Mouse (Mus musculus): Measurements from ENCODE around the gene Gm21969.

The Gm21969 gene

DNA sequence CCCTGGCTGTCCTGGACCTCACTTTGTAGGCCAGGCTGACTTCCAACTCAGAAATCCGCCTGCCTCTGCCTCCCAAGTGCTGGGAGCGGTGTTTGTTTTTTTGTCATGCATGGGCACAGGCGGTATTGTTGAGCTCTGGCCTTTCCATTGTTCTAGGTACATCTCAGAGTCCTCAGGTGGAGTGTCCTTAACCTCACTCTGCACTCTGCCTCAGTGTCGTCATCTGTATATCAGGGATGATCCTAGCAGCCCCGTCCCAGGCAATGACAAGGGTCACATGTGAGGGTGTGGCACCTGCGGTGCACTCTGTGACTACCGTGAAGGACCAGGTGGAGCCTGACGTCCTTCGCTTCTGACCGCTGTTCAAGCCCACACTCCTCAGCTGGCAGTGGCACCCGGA, 24.4 kb downstream of the Gm21969 start:
- H3K36me3 ChIP-seq (ENCODE audit: insufficient read depth, low read length) = peaks cover 22% of the 10 kb centered on the region
- TF ChIP-seq POU5F1 (IDR thresholded peaks at IDR 0.05; ENCODE audit: borderline replicate concordance, low read length) (peak; percentile 41; the same call in 1 of the 2 replicates), CTCF (conservative IDR thresholded peaks at IDR 0.05; ENCODE audit: low read length) (no peak)
- H3K27me3 ChIP-seq (ENCODE audit: insufficient read depth, low read length) = no peaks in the 10 kb centered on the region
- H3K4me1 ChIP-seq (replicated peaks; ENCODE audit: low read depth, low read length) = peaks cover 79% of the 10 kb centered on the region
- H3K9me3 ChIP-seq (ENCODE audit: low read length) = no peaks in the 10 kb centered on the region
- H3K4me3 ChIP-seq (replicated peaks; ENCODE audit: low read length) = 0 out of 2 replicates have a peak overlapping the region, but pooled peaks have one; percentile 23

DNA sequence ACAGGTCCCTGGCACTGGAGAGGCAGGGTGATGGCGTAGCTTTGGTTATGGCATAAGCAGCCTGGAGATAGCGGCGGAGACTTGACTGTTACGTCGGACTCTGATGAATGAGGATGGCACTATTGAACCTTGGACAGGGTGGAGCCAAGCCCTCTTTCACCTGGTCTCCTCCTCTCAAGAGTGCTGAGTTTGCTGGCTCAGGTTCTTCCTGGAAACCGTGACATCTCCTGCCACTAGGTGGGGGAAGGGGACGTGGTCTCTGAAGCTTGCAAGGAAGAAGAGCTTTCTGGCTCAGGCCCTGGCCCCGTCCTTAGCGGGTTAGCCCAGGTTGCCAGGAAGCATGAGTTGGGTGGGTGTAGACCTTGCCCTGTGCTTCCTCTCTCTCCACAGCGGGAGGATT, 27.2 kb downstream of the Gm21969 start:
- peak; percentile 13; the same call in 1 of the 2 replicates for TF ChIP-seq CTCF (conservative IDR thresholded peaks at IDR 0.05; ENCODE audit: low read length)
- TF ChIP-seq NANOG (IDR thresholded peaks at IDR 0.05; ENCODE audit: borderline replicate concordance, low read length) = no peak
- no peaks in the 10 kb centered on the region for H3K27me3 ChIP-seq (ENCODE audit: insufficient read depth, low read length)
- no peaks in the 10 kb centered on the region for H3K9me3 ChIP-seq (ENCODE audit: low read length)
- H3K4me1 ChIP-seq (replicated peaks; ENCODE audit: low read depth, low read length) = peaks cover 63% of the 10 kb centered on the region
- 0 out of 2 replicates have a peak overlapping the region, but pooled peaks have one; percentile 26 for H3K4me3 ChIP-seq (replicated peaks; ENCODE audit: low read length)
- H3K36me3 ChIP-seq (ENCODE audit: insufficient read depth, low read length) = peaks cover 42% of the 10 kb centered on the region

DNA sequence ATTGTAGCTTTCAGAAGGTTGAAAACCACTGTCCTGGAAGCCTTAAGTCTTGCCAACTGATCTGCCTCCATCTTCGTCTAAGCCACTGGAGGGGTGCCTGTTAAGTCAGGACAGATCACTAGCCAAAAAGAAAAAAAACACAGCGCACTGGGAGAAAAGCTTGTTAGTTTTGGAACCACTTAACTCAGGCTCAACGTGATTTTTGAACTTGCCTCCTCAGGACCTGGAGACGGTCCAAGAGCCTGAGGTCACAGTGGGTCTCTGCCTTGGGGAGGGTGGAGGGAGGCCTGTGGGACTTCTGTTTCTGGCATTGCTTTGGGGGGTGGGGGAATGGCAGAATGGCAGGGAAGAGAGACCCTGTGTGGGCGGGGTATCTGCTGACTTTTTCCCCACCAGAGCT, 28.2 kb downstream of the Gm21969 start:
- Histone ChIP-seq H3K4me1 (replicated peaks; ENCODE audit: low read depth, low read length) (peaks cover 57% of the 10 kb centered on the region), H3K36me3 (ENCODE audit: insufficient read depth, low read length) (peaks cover 42% of the 10 kb centered on the region), H3K27me3 (ENCODE audit: insufficient read depth, low read length) (no peaks in the 10 kb centered on the region), H3K9me3 (ENCODE audit: low read length) (no peaks in the 10 kb centered on the region), H3K4me3 (replicated peaks; ENCODE audit: low read length) (no peak overlapping the region)
- TF ChIP-seq NANOG (IDR thresholded peaks at IDR 0.05; ENCODE audit: borderline replicate concordance, low read length) (no peak), CTCF (conservative IDR thresholded peaks at IDR 0.05; ENCODE audit: low read length) (no peak), POU5F1 (IDR thresholded peaks at IDR 0.05; ENCODE audit: borderline replicate concordance, low read length) (no peak)

DNA sequence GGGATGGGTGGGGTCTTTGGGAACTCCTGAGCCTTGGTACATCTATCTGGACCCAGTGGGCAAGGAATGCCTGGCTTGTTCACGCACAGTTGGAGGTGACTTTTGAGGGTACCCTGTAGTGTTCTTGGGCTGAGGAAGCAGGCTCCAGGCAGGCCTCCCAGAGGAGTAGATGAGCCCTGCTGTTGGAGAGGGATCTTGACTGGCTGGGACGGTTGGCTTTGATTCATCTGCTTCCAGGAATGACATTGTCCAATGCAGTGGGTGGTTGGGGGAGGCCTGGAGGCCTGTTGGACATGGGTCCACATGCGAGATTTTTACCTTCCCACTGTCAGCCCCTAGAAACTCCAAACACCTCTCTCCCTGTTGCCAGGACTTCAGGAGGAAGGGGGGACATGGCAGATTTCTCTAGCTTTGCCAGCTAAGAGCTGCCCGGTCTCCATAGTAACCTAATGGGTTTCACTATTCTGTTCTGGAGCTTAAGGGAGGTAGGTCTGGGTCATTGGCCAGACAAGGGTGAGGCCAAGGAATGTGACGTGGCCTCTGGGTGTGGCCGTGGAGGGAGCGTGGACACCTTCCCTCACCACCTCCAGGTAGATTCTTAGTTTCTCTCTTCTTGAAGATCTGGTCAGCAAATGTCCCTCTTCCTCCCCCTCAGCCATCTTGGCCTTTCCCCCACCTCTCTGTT, 28.7 kb downstream of the Gm21969 start:
- no peak for TF ChIP-seq POU5F1 (IDR thresholded peaks at IDR 0.05; ENCODE audit: borderline replicate concordance, low read length)
- TF ChIP-seq NANOG (IDR thresholded peaks at IDR 0.05; ENCODE audit: borderline replicate concordance, low read length) = no peak
- TF ChIP-seq CTCF (conservative IDR thresholded peaks at IDR 0.05; ENCODE audit: low read length) = no peak

DNA sequence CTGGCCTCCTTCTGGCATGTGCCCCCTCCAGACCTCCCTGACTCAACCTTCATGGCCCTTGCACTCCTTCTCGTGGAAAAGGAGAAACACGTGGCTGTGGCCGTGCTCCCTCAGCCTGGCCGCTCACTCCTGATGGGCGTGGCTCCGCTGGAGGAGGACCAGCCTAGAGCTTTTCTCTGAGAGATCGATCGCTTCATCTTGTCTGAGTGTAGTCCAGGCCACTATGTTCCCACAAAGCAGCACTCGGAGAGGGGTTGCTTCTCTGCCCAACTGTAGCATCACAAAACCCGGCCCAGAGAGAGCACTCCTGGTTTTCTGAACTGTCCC, 29.2 kb downstream of the Gm21969 start:
- Histone ChIP-seq H3K4me3 (replicated peaks; ENCODE audit: low read length) (no peak overlapping the region), H3K9me3 (ENCODE audit: low read length) (no peaks in the 10 kb centered on the region), H3K36me3 (ENCODE audit: insufficient read depth, low read length) (peaks cover 51% of the 10 kb centered on the region), H3K27me3 (ENCODE audit: insufficient read depth, low read length) (no peaks in the 10 kb centered on the region), H3K4me1 (replicated peaks; ENCODE audit: low read depth, low read length) (peaks cover 54% of the 10 kb centered on the region)
- TF ChIP-seq NANOG (IDR thresholded peaks at IDR 0.05; ENCODE audit: borderline replicate concordance, low read length) (no peak), CTCF (conservative IDR thresholded peaks at IDR 0.05; ENCODE audit: low read length) (no peak), POU5F1 (IDR thresholded peaks at IDR 0.05; ENCODE audit: borderline replicate concordance, low read length) (no peak)

More for the DNA sequence above, 28.7 kb downstream of the Gm21969 start:
- no peak overlapping the region for H3K4me3 ChIP-seq (replicated peaks; ENCODE audit: low read length)
- H3K36me3 ChIP-seq (ENCODE audit: insufficient read depth, low read length) = peaks cover 46% of the 10 kb centered on the region
- no peaks in the 10 kb centered on the region for H3K27me3 ChIP-seq (ENCODE audit: insufficient read depth, low read length)
- no peaks in the 10 kb centered on the region for H3K9me3 ChIP-seq (ENCODE audit: low read length)
- H3K4me1 ChIP-seq (replicated peaks; ENCODE audit: low read depth, low read length) = peaks cover 55% of the 10 kb centered on the region

DNA sequence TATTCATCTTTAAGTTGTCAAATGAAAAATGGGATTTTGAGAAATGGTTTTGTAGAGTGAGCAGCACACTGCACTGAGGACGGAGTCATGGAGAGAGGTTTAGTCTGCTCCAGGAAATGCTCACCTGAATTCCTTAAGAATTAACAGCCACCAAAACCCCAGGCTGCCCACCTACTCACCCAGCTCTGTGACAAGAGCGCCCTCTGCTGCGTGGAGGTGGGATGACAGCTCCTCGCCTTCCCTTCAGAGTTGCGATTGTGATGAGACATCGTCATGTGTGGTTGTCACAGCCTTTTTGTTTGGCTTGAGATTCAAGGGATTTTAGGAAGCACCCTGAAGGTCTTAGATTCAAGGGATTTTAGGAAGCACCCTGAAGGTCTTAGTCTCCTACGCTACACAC, 33.4 kb downstream of the Gm21969 start:
- H3K4me3 ChIP-seq (replicated peaks; ENCODE audit: low read length) = no peak overlapping the region
- H3K36me3 ChIP-seq (ENCODE audit: insufficient read depth, low read length) = peaks cover 57% of the 10 kb centered on the region
- H3K27me3 ChIP-seq (ENCODE audit: insufficient read depth, low read length) = peaks cover 7% of the 10 kb centered on the region; the same call in 1 of the 2 replicates
- H3K9me3 ChIP-seq (ENCODE audit: low read length) = no peaks in the 10 kb centered on the region
- peaks cover 55% of the 10 kb centered on the region for H3K4me1 ChIP-seq (replicated peaks; ENCODE audit: low read depth, low read length)
- no peak for TF ChIP-seq NANOG (IDR thresholded peaks at IDR 0.05; ENCODE audit: borderline replicate concordance, low read length)
- peak; percentile 97 for TF ChIP-seq CTCF (conservative IDR thresholded peaks at IDR 0.05; ENCODE audit: low read length)

DNA sequence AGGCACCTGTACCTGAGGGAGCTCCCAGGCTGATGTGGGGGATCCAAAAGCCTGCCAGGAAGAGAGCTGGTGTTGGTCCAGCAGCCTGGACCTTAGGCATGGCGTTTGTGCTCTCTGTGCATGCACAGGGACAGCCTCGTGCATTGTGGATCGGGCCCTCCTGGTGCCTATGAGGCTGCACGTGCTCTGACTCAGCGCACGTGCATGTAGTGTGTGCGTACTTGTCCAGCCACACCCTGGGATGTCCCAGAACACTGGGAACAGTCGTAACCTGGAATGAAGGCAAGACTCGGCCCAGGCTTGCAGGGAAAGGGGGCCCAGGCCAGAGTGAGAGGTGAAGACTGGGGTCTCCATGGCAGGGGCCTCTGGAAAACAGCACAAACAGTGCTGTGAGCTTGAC, 34.9 kb downstream of the Gm21969 start:
- H3K4me1 ChIP-seq (replicated peaks; ENCODE audit: low read depth, low read length) = peaks cover 58% of the 10 kb centered on the region

DNA sequence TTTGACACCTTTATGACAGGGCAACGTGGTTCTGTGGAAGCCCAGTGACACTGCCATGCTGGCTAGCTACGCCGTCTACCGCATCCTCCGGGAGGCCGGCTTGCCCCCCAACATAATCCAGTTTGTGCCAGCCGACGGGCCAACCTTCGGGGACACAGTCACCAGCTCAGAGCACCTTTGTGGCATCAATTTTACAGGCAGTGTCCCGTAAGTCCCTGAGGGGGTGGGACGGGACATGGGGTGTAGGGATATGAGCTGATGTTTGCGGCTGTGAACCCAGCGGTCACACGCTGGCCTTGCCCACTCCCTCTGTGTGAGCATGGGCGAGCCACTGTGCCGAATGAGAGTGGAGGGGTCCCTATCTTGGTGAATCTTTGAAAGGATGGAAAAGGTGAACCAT, 35.4 kb downstream of the Gm21969 start:
- Histone ChIP-seq H3K4me1 (replicated peaks; ENCODE audit: low read depth, low read length) (peaks cover 59% of the 10 kb centered on the region), H3K27me3 (ENCODE audit: insufficient read depth, low read length) (peaks cover 17% of the 10 kb centered on the region), H3K9me3 (ENCODE audit: low read length) (no peaks in the 10 kb centered on the region), H3K36me3 (ENCODE audit: insufficient read depth, low read length) (peaks cover 65% of the 10 kb centered on the region), H3K4me3 (replicated peaks; ENCODE audit: low read length) (no peak overlapping the region)
- TF ChIP-seq POU5F1 (IDR thresholded peaks at IDR 0.05; ENCODE audit: borderline replicate concordance, low read length) = no peak
- no peak for TF ChIP-seq CTCF (conservative IDR thresholded peaks at IDR 0.05; ENCODE audit: low read length)
- no peak for TF ChIP-seq NANOG (IDR thresholded peaks at IDR 0.05; ENCODE audit: borderline replicate concordance, low read length)

More for the DNA sequence above, 34.9 kb downstream of the Gm21969 start:
- Histone ChIP-seq H3K9me3 (ENCODE audit: low read length) (no peaks in the 10 kb centered on the region), H3K4me3 (replicated peaks; ENCODE audit: low read length) (no peak overlapping the region), H3K27me3 (ENCODE audit: insufficient read depth, low read length) (peaks cover 16% of the 10 kb centered on the region), H3K36me3 (ENCODE audit: insufficient read depth, low read length) (peaks cover 64% of the 10 kb centered on the region)
- TF ChIP-seq CTCF (conservative IDR thresholded peaks at IDR 0.05; ENCODE audit: low read length) (no peak), POU5F1 (IDR thresholded peaks at IDR 0.05; ENCODE audit: borderline replicate concordance, low read length) (no peak), NANOG (IDR thresholded peaks at IDR 0.05; ENCODE audit: borderline replicate concordance, low read length) (no peak)

DNA sequence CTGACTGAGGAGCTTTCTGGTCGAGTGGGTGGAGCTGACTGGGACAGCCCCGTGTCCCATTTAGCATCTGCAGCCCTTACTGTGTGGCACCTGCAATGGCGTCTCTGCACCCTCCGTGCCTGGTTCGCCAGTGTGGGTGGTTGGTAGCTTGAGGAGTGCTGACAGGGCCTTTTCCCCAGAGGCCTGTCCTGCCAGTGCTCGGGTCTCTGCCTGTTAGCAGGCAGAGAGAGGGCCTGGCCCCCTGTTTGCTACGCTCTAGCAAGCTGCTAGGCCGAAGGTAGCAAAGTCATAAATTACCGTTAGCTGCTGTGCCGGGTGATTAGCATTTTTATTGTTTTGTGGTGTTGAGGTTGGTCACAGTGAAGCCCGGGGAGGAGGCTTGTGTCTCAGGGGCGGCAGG, 36.8 kb downstream of the Gm21969 start:
- peaks cover 22% of the 10 kb centered on the region for H3K27me3 ChIP-seq (ENCODE audit: insufficient read depth, low read length)
- H3K4me1 ChIP-seq (replicated peaks; ENCODE audit: low read depth, low read length) = peaks cover 68% of the 10 kb centered on the region
- no peaks in the 10 kb centered on the region for H3K9me3 ChIP-seq (ENCODE audit: low read length)
- no peak overlapping the region for H3K4me3 ChIP-seq (replicated peaks; ENCODE audit: low read length)
- no peak for TF ChIP-seq POU5F1 (IDR thresholded peaks at IDR 0.05; ENCODE audit: borderline replicate concordance, low read length)
- TF ChIP-seq NANOG (IDR thresholded peaks at IDR 0.05; ENCODE audit: borderline replicate concordance, low read length) = no peak
- no peak for TF ChIP-seq CTCF (conservative IDR thresholded peaks at IDR 0.05; ENCODE audit: low read length)
- peaks cover 65% of the 10 kb centered on the region for H3K36me3 ChIP-seq (ENCODE audit: insufficient read depth, low read length)

Data from E14TG2a.4 (cell line).